Mouse (Mus musculus) urinary bladder, postnatal 25 days (tissue): ENCODE results near the gene Nup210.
"Not testable (repeated sequence)": the region's sequence is repeated elsewhere in the genome, so short reads cannot be mapped to it uniquely, and the experiment has no call there.

ENCODE experiments used
- DNase-seq: peaks from one replicate; pipeline ENCODE4 v3.0.0; 2022; ENCODE audit warnings: low spot score

The Nup210 gene

GRCm38 (mm10) chr6:91104765-91105399 is 11.7 kb downstream of the Nup210 start:
- no peak for DNase-seq

DNA sequence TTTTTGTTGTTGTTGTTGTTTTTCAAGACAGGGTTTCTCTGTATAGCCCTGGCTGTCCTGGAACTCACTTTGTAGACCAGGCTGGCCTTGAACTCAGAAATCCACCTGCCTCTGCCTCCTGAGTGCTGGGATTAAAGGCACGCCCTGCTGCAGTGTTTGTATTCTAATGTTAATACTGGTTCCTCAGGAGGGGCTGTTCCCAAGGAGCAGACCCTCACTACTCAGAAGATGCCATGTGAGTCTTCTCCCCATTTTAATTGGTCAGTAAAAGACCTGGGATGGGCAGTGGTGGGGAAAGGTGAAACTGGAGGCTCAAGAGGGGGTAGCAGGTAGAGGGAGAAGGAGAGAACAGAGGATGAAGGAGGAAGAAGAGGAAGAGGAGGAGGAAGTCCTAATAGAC is 13.2 kb downstream of the Nup210 start:
- DNase-seq = not testable (repeated sequence)

DNA sequence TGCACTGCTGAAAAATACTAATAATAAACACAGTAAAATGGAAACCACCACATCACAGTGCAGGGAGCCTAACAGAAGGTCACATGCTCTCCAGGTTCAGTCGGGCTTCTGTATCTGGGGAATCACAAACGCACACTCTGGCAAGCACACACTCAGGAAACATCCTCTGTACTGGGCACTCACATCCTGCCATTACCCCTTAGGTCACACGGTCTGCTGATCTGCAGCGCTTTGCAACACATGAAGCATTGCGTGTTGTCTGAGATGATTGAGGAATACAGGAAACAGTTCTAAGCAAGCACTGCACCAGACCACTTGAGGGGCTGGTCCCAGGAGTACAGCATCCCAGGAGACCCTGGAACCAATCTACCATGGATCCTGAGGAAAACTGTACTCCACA is 16.0 kb downstream of the Nup210 start:
- DNase-seq = no peak

- no peak for DNase-seq
These were observed 18.8 kb downstream of the Nup210 start for GRCm38 (mm10) chr6:91097879-91098278.

GRCm38 (mm10) chr6:91095072-91095601 is 21.5 kb downstream of the Nup210 start:
- DNase-seq = no peak

GRCm38 (mm10) chr6:91092216-91092899 is 24.3 kb downstream of the Nup210 start:
- DNase-seq = no peak

GRCm38 (mm10) chr6:91085114-91085892 is 31.3 kb downstream of the Nup210 start:
- no peak for DNase-seq

DNA sequence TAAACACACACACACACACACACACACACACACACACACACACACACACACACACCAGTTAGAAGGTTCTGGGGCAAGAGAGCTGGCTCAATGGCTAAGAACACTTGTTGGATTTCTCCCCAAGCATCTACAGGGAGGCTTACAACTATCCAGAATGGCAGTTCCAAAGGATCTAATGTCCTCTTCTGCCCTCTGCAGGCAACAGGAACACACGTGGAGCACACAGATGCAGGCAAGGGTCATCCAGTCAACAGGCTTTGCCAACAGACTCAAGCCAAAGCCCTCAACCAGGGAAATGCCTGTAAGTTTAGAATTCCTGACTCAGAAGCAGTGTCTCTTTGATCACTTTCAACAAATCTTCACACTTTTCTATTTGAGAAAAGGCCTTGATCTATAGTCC is 36.6 kb downstream of the Nup210 start:
- DNase-seq = no peak

- DNase-seq = peak; percentile 14
These were observed 40.4 kb downstream of the Nup210 start for GRCm38 (mm10) chr6:91076249-91076648.

DNA sequence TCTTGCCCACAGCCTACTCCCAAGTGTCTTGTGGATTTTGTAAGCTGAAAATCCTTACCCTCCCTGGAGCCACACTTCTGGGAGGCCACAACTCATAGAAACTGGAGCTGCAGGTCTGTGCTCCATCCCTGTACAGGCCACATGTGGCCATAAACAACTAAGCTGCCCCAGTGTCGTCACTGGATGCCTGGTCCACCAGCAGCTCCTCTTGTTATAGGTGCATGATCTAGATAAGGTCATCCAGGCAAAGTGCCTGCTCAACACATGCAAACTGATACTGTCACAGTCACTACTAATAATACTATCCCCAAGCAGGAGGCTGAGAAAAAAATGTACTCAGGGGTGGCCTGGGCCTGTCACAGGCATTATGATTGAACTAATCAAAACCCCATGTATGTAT is 48.1 kb downstream of the Nup210 start:
- DNase-seq = no peak

DNA sequence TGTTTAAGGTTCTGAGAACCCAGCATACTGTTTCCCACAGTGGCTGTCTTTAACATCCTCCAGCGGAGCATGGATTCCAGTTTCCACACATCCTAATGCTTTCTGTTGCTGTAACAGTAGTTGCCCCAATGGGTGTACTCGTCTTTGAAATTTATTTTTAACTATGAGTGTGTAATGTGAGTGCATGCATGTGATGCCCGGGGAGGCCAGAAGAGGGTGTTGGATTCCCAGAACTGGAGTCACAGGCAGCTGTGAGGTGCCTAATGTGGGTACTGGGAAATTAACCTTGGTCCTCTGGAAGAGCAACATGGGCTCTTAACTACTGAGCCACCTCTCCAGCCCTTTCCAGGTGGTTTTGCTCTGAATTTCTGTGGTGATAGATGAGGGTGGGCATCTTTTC is 49.6 kb downstream of the Nup210 start:
- no peak for DNase-seq

DNA sequence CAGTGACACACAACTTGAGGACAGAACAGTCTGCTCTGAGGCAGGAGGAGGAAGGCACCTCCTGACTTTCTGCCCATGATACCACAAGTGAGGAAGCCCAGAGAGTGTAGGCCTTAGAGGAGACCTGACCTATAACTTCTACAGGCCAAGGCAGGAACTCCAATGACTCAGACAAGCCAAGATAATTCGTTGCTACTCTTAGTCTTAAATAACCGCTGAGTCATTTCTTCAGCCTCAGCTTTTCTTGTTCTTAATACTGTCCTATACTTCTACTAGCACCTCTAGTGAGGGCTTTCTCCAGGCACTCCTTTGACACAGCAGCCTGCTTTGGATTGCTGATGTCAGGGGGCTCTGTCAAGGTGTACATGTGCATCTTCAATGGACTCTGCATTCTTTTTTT is 55.3 kb downstream of the Nup210 start:
- DNase-seq = no peak

DNA sequence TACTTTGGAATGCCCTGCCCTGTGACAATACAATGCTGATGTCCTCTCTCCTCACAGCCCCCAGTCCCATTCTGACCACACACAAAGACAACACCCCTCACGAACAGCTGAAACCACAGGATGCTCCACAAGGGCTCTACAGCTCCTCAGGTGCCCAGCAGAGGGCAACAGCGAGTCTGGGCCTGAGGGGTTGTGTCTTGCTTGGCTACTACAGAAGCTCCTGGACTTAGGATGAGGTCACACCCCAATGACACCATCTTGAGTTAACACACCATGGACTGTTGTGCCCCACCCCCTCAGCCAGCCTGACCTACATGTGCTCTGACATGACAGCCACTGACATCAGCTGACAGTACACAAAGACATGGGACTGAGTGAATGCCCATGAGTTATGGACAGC is 56.9 kb downstream of the Nup210 start:
- DNase-seq = peak; percentile 41

DNA sequence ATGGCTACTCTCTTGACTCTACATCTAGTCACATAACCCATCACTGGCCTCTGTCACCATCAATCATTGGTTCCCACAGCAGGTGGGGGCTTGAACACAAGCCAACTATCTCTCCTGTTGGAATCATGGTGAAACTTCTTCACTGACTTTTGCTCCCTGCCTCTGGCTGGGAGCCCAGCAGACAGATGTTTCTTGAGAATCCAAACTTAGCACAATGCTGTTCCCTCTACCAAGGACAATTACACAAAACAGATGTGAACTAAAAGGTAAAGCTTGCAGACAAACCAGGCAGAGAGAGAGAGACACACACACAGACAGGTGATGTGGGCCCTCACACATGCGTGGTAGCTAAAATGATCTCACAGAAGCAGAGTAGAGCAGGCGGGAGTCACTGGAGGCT is 58.6 kb downstream of the Nup210 start:
- no peak for DNase-seq

GRCm38 (mm10) chr6:91056348-91056747 is 60.3 kb downstream of the Nup210 start:
- DNase-seq = no peak

DNA sequence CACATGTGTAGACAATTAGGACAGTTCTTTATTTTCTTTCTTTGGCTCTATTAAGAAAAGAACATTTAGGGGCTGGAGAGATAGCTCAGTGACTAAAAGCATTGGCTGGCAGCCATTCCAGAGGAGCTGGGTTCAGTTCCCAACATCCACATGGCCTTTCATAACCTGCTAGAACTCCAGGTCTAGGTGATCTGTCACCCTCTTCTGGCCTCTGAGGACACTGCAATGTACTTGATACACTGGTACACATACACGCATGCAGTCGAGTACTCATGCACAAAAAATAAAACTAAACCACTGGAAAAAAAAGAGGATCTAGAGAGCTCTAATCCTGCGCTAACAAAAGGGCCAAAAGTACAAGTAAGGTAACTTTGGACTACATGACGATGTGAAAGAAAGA is 64.1 kb downstream of the Nup210 start:
- DNase-seq = no peak

- no peak for DNase-seq
These were observed 68.6 kb downstream of the Nup210 start for GRCm38 (mm10) chr6:91048019-91048418.

GRCm38 (mm10) chr6:91047434-91047833 is 69.2 kb downstream of the Nup210 start:
- no peak for DNase-seq

DNA sequence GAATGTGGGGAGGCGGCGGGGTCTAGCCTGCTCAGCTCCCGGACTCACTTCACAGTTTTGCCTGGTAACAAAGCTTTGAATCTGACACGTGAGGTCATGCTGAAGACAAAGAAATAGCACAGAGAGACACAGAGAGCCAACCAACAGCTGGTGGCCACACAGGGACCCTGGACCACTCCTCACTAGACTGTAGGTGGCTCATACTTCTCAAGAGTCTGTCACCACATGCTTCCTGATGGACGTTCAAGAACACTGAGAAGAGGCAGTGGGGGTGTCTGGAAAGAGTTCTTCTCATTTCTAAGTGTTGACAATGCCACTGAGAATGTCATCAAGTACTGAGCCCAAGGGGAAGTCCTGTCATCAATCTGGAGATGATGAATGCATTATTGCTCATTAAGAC is 70.4 kb downstream of the Nup210 start:
- DNase-seq = no peak

GRCm38 (mm10) chr6:91044628-91045331 is 71.8 kb downstream of the Nup210 start:
- no peak for DNase-seq

GRCm38 (mm10) chr6:91041287-91041686 is 75.3 kb downstream of the Nup210 start:
- DNase-seq = no peak

DNA sequence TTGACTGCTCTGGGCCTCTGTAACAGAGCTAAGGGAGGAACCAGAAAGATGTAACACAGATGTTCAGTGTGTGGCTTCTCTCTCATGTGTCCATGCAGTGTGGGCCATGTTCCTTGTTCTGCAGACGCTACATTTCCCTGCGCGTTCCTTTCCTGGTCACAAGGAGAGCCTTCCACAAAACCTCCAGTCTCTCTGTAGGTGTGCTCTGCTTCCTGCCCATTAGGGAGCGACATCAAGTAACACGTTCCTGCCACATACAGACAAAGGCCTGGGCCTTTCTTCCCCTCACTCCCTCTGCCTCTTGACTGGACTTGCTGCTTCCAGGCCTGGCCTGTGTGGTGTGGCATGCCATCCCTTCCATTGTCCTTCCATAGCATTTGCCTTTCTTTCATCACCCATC is 88.4 kb downstream of the Nup210 start:
- no peak for DNase-seq
